Mouse (Mus musculus) gonadal fat pad, adult 2 months (tissue): ENCODE measurements around the gene Gng7. TPM values are rescaled to one million over a fixed set of nuclear protein-coding genes. Genes with fewer than 3 reads are reported as not detected.
"Not testable (repeated sequence)": the region's sequence is repeated elsewhere in the genome, so short reads cannot be mapped to it uniquely, and the experiment has no call there.

Experiments used
- DNase-seq: peaks from one replicate; pipeline ENCODE4 v3.0.0-alpha.2; 2012; ENCODE audit warnings: low read depth
- polyA plus RNA-seq: library from polyadenylated mRNA; depleted of rRNA; stranded (reverse); fragments of >200 nt; gene quantifications from 2 replicates; pipeline ENCODE4 v1.2.3, GENCODE M21; 2012

The Gng7 gene
- polyA plus RNA-seq, 1 experiment: 6.3 TPM

- no peak for DNase-seq
Measured at GRCm38 (mm10) chr10:80995091-80995632, 19.6 kb downstream of the Gng7 start.

GRCm38 (mm10) chr10:80994621-80995020 is 20.1 kb downstream of the Gng7 start:
- no peak for DNase-seq

GRCm38 (mm10) chr10:80993276-80993675 is 21.5 kb downstream of the Gng7 start:
- DNase-seq: no peak

- no peak for DNase-seq
Measured at GRCm38 (mm10) chr10:80991945-80992344, 22.8 kb downstream of the Gng7 start.

GRCm38 (mm10) chr10:80991007-80991406 is 23.7 kb downstream of the Gng7 start:
- DNase-seq: no peak

GRCm38 (mm10) chr10:80990406-80990805 is 24.3 kb downstream of the Gng7 start:
- DNase-seq: no peak

GRCm38 (mm10) chr10:80989854-80990253 is 24.9 kb downstream of the Gng7 start:
- DNase-seq: not testable (repeated sequence)

- no peak for DNase-seq
Measured at GRCm38 (mm10) chr10:80989446-80989845, 25.3 kb downstream of the Gng7 start.

- no peak for DNase-seq
Measured at GRCm38 (mm10) chr10:80987709-80988441, 26.9 kb downstream of the Gng7 start.

GRCm38 (mm10) chr10:80986754-80987153 is 28.0 kb downstream of the Gng7 start:
- no peak for DNase-seq

GRCm38 (mm10) chr10:80985970-80986701 is 28.6 kb downstream of the Gng7 start:
- DNase-seq: no peak

GRCm38 (mm10) chr10:80985241-80985969 is 29.3 kb downstream of the Gng7 start:
- no peak for DNase-seq

- DNase-seq: no peak
Measured at GRCm38 (mm10) chr10:80984223-80984622, 30.5 kb downstream of the Gng7 start.

- DNase-seq: no peak
Measured at GRCm38 (mm10) chr10:80982381-80982780, 32.4 kb downstream of the Gng7 start.

GRCm38 (mm10) chr10:80981564-80982112 is 33.1 kb downstream of the Gng7 start:
- DNase-seq: no peak

- no peak for DNase-seq
Measured at GRCm38 (mm10) chr10:80975478-80975877, 39.3 kb downstream of the Gng7 start.

GRCm38 (mm10) chr10:80973722-80974121 is 41.0 kb downstream of the Gng7 start:
- DNase-seq: no peak

- no peak for DNase-seq
Measured at GRCm38 (mm10) chr10:80972071-80972987, 42.4 kb downstream of the Gng7 start.

- no peak for DNase-seq
Measured at GRCm38 (mm10) chr10:80971533-80971932, 43.2 kb downstream of the Gng7 start.

GRCm38 (mm10) chr10:80970159-80970558 is 44.6 kb downstream of the Gng7 start:
- no peak for DNase-seq

GRCm38 (mm10) chr10:80969298-80969697 is 45.4 kb downstream of the Gng7 start:
- DNase-seq: no peak
